Mouse (Mus musculus): Measurements from ENCODE around the gene Tmem198. TPM values are rescaled to one million over a fixed set of nuclear protein-coding genes. Genes with fewer than 3 reads are reported as not detected.
A peak's percentile ranks its signal among the peaks of the same experiment; 100 is the strongest.

Tmem198 gene
- polyA plus RNA-seq, 1 experiment = 2.4 TPM

- no peak for DNase-seq (ENCODE audit: low read depth)
These were observed 8.3 kb downstream of the Tmem198 start for GRCm38 (mm10) chr1:75487405-75488161.

DNA sequence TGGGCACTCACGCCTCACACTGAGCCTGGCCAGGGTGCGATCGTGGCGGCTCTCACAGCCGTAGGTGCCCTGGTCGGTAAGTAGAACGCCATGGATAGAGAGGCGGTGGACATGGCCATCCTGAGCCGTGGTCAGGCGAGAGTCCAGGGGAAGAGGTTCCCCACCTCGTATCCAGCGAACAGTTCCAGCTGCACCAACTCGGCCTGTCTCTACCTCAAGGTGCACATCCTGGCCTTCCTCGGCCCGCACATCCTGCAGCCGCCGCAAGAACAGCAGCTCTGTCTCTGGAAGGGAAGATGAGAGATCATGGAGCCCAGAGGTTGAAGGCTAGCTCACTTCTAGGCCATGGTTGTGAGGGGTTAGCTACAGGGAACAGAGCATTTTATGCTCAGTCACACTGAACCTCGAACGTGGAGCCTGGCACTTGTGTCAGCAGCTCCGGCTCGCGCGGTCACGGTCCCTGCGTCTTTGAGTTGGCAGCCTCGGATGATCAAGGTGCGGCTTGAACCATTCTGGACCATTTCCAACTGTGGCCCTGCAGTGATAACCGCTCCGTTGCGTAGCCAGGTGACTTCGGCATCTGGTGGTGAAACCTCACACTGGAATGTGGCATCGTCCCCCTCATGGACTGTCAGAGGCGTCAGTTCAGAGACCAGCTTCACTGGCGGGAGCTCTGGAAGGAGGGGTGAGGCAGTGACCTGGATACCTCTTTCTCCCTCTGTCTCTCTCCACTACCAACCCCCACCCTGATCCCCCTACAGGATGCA, 11.6 kb downstream of the Tmem198 start:
- DNase-seq (ENCODE audit: low read depth) = no peak

DNA sequence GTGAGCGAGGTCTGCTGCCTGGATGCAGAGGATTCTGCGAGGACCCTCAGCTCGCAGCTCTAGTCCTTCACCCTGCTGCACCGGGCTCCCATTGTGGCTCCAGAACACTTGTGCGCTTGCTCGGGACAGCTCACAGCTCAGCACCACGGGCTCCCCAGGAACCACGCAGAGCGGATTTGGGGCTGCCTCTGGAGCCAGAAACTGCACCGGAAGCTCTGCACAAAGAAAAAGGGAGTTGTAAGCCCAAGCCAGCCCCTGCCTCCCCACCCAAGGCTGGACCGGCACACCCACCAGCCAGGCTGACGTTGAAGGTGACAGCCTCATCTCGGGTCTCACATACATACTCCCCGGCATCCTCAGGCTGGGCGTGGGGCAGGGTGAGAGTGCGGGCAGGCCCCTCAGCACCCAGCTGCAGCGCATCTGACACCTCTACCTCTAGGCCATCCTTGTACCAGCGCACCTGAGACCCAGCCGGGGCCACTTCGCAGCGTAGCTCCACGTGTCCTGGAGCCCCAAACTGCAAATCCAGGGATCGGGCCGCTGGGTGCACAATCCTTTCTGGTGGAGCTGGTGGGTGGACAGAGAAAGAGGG, 13.3 kb downstream of the Tmem198 start:
- DNase-seq (ENCODE audit: low read depth) = no peak

GRCm38 (mm10) chr1:75494878-75495548, 15.7 kb downstream of the Tmem198 start:
- DNase-seq (ENCODE audit: low read depth) = peak; percentile 27

DNA sequence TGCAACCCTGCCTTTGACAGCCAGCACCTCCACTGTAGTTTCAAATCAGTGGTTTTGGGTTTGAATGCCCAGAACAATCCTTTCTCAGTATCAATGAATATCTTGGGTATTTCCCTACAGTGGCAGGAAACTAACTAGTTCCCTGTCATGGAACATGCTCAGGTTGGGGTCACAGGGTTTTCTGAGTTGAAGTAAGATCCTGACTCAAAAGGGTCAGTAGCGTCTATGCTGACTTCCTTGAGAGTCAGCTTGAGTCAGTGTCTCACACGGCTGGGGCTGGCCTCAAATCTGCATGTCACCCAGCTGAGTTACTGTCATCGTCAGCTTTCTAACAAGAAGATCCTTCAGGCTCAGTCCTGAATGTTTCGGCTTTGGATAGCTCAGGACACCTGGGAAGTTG, 19.6 kb downstream of the Tmem198 start:
- DNase-seq (ENCODE audit: low read depth) = no peak

DNA sequence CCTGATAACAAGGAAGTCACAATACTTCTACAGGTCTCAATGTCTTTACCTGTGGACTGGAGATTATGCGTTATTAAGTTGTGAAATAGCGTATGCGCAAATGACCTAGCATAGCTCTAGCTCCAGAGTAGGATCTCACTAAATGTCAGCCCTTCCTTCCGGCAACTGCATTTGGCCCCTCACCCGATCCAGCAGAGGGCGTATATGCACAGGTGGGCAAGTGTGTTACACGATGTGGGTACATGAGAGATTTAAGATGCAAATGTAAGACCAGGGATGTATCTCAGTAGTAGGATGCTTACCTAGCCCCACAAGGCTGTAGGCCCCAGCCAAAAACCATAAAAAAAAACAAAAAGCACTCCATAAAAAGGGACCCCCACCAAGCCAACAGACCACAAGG, 20.1 kb downstream of the Tmem198 start:
- no peak for DNase-seq (ENCODE audit: low read depth)

- no peak for DNase-seq (ENCODE audit: low read depth)
These were observed 22.6 kb downstream of the Tmem198 start for GRCm38 (mm10) chr1:75501905-75502304.

- no peak for DNase-seq (ENCODE audit: low read depth)
These were observed 23.8 kb downstream of the Tmem198 start for GRCm38 (mm10) chr1:75502945-75503650.

- no peak for DNase-seq (ENCODE audit: low read depth)
These were observed 24.3 kb downstream of the Tmem198 start for GRCm38 (mm10) chr1:75503651-75503980.

GRCm38 (mm10) chr1:75504256-75505045, 25.1 kb downstream of the Tmem198 start:
- DNase-seq (ENCODE audit: low read depth) = no peak

- DNase-seq (ENCODE audit: low read depth) = no peak
These were observed 26.0 kb downstream of the Tmem198 start for GRCm38 (mm10) chr1:75505159-75505955.

DNA sequence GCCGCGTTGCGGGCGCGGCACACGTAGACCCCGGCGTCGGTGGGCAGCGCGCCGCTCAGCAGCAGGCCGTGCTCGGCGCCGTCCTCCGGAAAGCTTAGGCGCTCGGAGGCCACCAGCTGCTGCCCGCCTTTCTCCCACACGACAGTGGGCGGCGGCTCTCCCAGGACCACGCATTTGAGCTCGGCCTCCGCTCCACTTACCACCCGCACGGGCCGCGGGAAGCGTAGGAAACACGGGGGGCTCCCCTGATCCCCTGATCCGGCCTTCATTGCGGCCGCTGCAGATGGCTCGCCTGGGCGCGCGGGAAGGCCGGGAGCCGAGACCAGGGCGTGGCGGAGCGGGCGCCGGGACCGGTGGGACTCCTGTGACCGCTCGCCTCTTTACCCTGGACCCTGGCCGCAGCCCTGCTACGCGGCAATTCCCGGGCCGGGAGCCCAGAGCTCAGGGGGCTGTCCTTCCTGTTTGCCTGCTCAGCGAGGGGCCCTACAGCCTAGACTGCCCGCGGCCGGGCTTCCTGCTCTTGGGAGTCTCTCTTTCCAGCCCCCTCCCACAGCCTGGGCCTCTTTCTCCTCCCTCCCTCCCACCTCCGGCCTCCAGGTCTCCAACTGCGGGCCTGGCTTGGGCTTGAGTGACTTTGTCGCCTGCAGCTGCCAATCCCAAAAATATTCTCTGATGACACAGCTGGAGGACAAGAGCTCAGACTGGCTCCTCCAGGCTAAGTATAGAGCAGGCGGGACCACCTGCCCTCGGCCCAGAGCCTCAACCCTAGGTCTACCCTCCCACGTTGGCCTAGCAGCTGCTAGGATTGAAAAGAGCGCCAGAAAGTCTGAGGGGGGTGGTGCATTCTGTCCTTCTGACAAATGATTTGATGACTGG, 26.9 kb downstream of the Tmem198 start, which contains the start of gene Obsl1:
Obsl1 (minus strand) TSS at position 497 of the 876 bp plus-strand sequence.
- DNase-seq (ENCODE audit: low read depth) = no peak

GRCm38 (mm10) chr1:75507006-75507405, 27.7 kb downstream of the Tmem198 start, which contains the start of gene Inha:
Gene Inha (plus strand): TSS chr1:75507077.
- DNase-seq (ENCODE audit: low read depth) = no peak

DNA sequence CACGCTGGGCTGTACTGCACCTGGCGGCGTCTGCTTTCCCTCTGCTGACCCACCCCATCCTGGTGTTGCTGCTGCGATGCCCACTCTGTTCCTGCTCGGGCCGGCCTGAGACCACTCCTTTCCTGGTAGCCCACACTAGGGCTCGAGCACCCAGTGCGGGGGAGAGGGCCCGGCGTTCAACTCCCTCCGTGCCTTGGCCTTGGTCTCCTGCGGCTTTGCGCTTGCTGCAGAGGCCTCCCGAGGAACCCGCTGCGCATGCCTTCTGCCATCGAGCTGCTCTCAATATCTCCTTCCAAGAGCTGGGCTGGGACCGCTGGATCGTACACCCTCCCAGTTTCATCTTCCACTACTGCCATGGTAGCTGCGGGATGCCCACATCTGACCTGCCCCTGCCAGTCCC, 30.3 kb downstream of the Tmem198 start:
- no peak for DNase-seq (ENCODE audit: low read depth)

DNA sequence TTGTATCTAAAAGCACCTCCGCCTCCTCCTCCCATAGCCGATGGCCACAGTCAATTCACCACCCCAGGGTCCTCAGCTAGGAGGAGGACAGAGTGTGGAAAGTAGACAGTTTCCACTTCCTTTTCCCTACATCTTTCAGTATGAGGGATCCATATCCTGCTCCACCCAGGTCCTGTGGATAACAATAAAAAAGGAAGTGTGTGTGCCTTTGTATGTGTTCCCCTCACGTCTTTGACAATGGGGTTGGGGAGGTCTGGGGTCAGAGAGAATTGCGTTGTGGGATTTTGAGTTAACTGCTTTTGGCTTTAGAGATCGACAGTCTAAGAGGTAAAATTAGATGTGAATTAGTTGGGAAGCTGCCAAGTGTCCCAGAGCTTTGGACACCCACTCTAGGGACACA, 30.8 kb downstream of the Tmem198 start:
- no peak for DNase-seq (ENCODE audit: low read depth)

GRCm38 (mm10) chr1:75511437-75512210, 32.3 kb downstream of the Tmem198 start:
- DNase-seq (ENCODE audit: low read depth) = no peak

DNA sequence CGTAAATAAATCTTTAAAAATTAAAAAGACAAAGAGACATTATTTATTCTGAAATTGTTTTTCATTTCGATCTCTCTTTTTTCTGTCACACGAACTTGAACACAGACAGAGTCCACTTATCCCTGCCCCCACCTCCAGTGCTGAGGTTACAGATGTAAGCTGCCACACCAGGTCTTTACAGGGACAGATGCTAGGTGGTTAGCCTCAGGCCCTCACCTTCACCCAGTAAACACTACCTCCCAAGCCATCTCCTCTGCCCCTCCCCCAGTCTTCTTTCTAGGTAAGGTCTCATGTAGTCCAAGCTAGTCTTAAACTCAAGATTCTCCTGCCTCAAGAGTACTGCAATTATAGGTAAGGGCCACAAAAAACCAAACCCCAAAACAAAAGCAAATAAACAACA, 33.2 kb downstream of the Tmem198 start:
- no peak for DNase-seq (ENCODE audit: low read depth)
